Mouse (Mus musculus) neural tube, embryonic 11.5 days (tissue): ENCODE data around the gene Fgfr4. TPM values are rescaled to one million over a fixed set of nuclear protein-coding genes. Genes with fewer than 3 reads are reported as not detected.

ENCODE experiments used
- ATAC-seq: fragments of 200-750 bp; cut with Nextera tagmentation; 2 replicates; pipeline ENCODE4 v1.8.0; 2017; ENCODE audit warnings: moderate number of reproducible peaks, mild to moderate bottlenecking, moderate TSS enrichment, moderate library complexity; ENCODE audit not compliant: insufficient read depth, low FRiP score, low TSS enrichment
- DNase-seq: peaks from one replicate; pipeline ENCODE4 v3.0.0-alpha.2; 2015; ENCODE audit warnings: low spot score
- H3K27ac ChIP-seq: fragments of 300-500 bp; sonication (generic); 2 replicates; pipeline ENCODE4 v1.5.1; 2014; ENCODE audit warnings: low read depth, mild to moderate bottlenecking, low read length
- H3K27me3 ChIP-seq: fragments of 300-500 bp; sonication (generic); 2 replicates; pipeline ENCODE4 v1.6.1; 2014; ENCODE audit warnings: mild to moderate bottlenecking, low read length, mixed read lengths; ENCODE audit not compliant: control insufficient read depth, insufficient read depth
- H3K36me3 ChIP-seq: fragments of 300-500 bp; sonication (generic); 2 replicates; pipeline ENCODE4 v1.6.1; 2014; ENCODE audit warnings: mild to moderate bottlenecking, low read length, moderate library complexity, mixed read lengths; ENCODE audit not compliant: control insufficient read depth, insufficient read depth
- H3K4me1 ChIP-seq: fragments of 300-500 bp; sonication (generic); 2 replicates; pipeline ENCODE4 v1.6.1; 2014; ENCODE audit warnings: low read length, mixed read lengths; ENCODE audit not compliant: control insufficient read depth, insufficient read depth
- H3K4me2 ChIP-seq: fragments of 300-500 bp; sonication (generic); 2 replicates; pipeline ENCODE4 v1.6.1; 2014; ENCODE audit warnings: low read depth, mild to moderate bottlenecking, moderate library complexity
- H3K4me3 ChIP-seq: fragments of 300-500 bp; sonication (generic); 2 replicates; pipeline ENCODE4 v1.5.1; 2014; ENCODE audit warnings: low read depth, low read length
- H3K9ac ChIP-seq: fragments of 300-500 bp; sonication (generic); 2 replicates; pipeline ENCODE4 v1.6.1; 2014; ENCODE audit warnings: mild to moderate bottlenecking, low read length
- H3K9me3 ChIP-seq: fragments of 300-500 bp; sonication (generic); 2 replicates; pipeline ENCODE4 v1.6.1; 2016; ENCODE audit warnings: low read length; ENCODE audit not compliant: control insufficient read depth
- WGBS: fragments of 180-500 bp; shearing (Covaris S2); extraction: QIAGEN DNeasy Blood & Tissue Kit; methylation state at CpG from one replicate; pipeline ENCODE4 v1.1.7; 2014; 5-methylcytosine and 5-hydroxymethylcytosine counted together
- polyA plus RNA-seq: library from polyadenylated mRNA; unstranded; fragments of >200 nt; fragmentation: Nextera tagmentation; extraction: Ambion mirVana; gene quantifications from 2 replicates; pipeline ENCODE4 v1.2.1, GENCODE M21; 2014

The Fgfr4 gene
- polyA plus RNA-seq, 1 experiment from 2014 or later = 3.0 TPM

- H3K36me3 ChIP-seq = peaks cover 3% of the 10 kb centered on the region; the same call in 1 of the 2 replicates
- 85% methylated on average over 2 of the region's 2 CpGs for WGBS
- ATAC-seq = no peak
Measured at GRCm38 (mm10) chr13:55133448-55133847, 19.0 kb upstream of the Fgfr4 start, which contains the start of gene Gm17617. TSS of gene Gm17617 (minus strand) at chr13:55133548.

DNA sequence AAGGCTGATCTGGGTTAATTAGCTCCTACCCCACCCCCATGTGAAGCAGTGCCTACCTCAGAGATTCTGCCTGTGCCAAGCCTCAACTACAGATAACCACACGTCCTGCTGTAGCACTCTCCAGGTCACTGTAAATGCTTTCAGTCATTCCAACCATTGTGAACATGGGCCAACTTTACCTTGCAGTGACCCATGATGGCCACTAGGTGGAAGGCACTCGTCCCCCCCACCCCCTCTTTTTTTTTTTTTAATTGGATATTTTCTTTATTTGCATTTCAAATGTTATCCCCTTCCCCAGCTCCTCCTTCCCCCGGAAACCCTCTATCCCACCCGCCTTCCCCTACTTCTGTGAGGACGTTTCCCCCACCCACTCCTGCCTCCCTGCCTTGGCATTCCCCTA, 17.1 kb upstream of the Fgfr4 start:
- no peak for DNase-seq
- Histone ChIP-seq H3K9ac (no peak overlapping the region), H3K4me3 (no peak overlapping the region), H3K4me2 (no peak overlapping the region), H3K9me3 (no peaks in the 10 kb centered on the region), H3K36me3 (peaks cover 2% of the 10 kb centered on the region; the same call in 1 of the 2 replicates), H3K27ac (no peak overlapping the region), H3K4me1 (no peaks in the 10 kb centered on the region), H3K27me3 (no peaks in the 10 kb centered on the region)
- WGBS = 6% methylated on average over 5 of the region's 5 CpGs
- ATAC-seq = no peak

More at GRCm38 (mm10) chr13:55133448-55133847, 19.0 kb upstream of the Fgfr4 start, which contains the start of gene Gm17617:
- DNase-seq = no peak
- Histone ChIP-seq H3K27ac (no peak within 1 kb of the TSS), H3K27me3 (no peaks in the 10 kb centered on the region), H3K4me2 (no peak within 1 kb of the TSS), H3K9ac (no peak within 1 kb of the TSS), H3K4me1 (no peaks in the 10 kb centered on the region), H3K9me3 (no peaks in the 10 kb centered on the region), H3K4me3 (no peak within 1 kb of the TSS)

DNA sequence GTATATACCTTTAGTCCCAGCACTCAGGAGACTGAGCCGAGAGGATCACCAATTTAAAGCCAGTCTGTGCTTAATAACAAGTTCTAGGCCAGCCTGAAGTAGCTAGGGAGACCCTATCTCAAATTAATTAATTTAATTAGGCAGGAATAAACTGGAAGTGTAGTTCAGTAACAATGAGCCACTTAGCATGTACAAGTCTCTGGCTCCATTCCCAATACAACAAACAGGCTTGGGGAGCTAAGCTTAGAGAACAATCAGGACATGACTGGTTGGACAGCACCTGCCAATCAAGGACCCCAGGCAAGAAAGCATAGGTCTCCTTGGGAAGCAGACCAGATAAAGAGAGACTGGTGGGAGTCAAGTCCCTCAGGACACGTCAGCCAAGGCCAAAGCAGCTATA, 12.2 kb upstream of the Fgfr4 start:
- Histone ChIP-seq H3K4me1 (no peaks in the 10 kb centered on the region), H3K27me3 (no peaks in the 10 kb centered on the region), H3K4me2 (no peak overlapping the region), H3K36me3 (no peaks in the 10 kb centered on the region), H3K9ac (no peak overlapping the region), H3K27ac (no peak overlapping the region), H3K4me3 (no peak overlapping the region), H3K9me3 (no peaks in the 10 kb centered on the region)
- DNase-seq (no peak), ATAC-seq (no peak)
- WGBS = 79% methylated on average over 2 of the region's 2 CpGs

DNA sequence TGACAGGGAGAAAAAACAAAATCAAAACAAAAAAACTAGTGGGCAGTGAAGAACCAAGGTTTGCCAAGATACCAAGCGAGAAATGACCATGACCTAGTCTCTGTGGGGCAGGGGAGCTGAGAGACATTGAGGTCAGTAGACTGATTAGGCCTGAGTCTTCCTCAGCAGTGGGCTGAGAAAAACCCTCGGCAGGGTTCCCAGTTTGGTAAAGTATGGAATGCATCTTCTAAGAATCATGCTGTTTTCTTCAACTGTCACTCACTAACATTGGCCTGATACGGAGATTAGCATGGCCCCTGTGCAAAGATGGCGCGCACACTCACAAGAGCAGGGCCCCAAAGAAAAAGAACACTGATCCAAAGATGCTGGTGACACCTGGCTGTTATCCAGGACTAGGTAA, 1.5 kb downstream of the Fgfr4 start:
- H3K4me3 ChIP-seq = no peak overlapping the region
- peaks cover 7% of the 10 kb centered on the region; the same call in 1 of the 2 replicates for H3K4me1 ChIP-seq
- no peaks in the 10 kb centered on the region for H3K9me3 ChIP-seq
- 89% methylated on average over 5 of the region's 5 CpGs for WGBS
- no peak overlapping the region for H3K27ac ChIP-seq
- no peak overlapping the region for H3K4me2 ChIP-seq
- DNase-seq (no peak), ATAC-seq (no peak)
- no peak overlapping the region for H3K9ac ChIP-seq
- peaks cover 10% of the 10 kb centered on the region; the same call in 1 of the 2 replicates for H3K27me3 ChIP-seq
- H3K36me3 ChIP-seq = no peaks in the 10 kb centered on the region

DNA sequence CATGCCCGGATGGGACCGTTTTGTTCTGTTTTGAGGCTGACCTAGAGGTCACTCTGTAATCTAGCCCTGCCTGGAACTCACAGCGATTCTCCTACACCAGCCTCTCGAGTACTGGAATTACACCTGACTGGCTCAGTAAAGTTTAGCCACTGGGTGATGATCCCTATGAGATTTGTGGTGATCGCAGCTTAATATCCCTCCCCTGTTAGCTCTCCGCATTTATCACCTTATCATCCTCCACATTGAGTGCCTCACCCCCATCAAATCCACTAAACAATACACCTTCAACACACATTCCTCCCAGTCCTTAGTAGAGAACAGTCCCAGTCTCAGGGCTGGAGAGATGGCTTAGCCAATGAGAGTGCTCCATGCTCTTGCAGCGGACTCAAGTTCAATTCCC, 9.9 kb downstream of the Fgfr4 start:
- no peaks in the 10 kb centered on the region for H3K4me1 ChIP-seq
- WGBS = 71% methylated on average over 7 of the region's 7 CpGs
- ATAC-seq = no peak
- no peaks in the 10 kb centered on the region for H3K9me3 ChIP-seq
- no peak overlapping the region for H3K4me2 ChIP-seq
- no peaks in the 10 kb centered on the region for H3K27me3 ChIP-seq
- no peak for DNase-seq
- no peak overlapping the region for H3K4me3 ChIP-seq
- no peak overlapping the region for H3K9ac ChIP-seq
- H3K36me3 ChIP-seq = no peaks in the 10 kb centered on the region
- H3K27ac ChIP-seq = no peak overlapping the region

GRCm38 (mm10) chr13:55163553-55163952, 11.1 kb downstream of the Fgfr4 start:
- 71% methylated on average over 5 of the region's 5 CpGs for WGBS
- Histone ChIP-seq H3K9ac (no peak overlapping the region), H3K36me3 (no peaks in the 10 kb centered on the region), H3K27ac (no peak overlapping the region), H3K9me3 (no peaks in the 10 kb centered on the region), H3K27me3 (no peaks in the 10 kb centered on the region), H3K4me3 (no peak overlapping the region), H3K4me2 (no peak overlapping the region), H3K4me1 (no peaks in the 10 kb centered on the region)
- ATAC-seq = no peak
- no peak for DNase-seq

GRCm38 (mm10) chr13:55165831-55166339, 13.4 kb downstream of the Fgfr4 start:
- no peak overlapping the region for H3K4me2 ChIP-seq
- H3K4me3 ChIP-seq = no peak overlapping the region
- no peaks in the 10 kb centered on the region for H3K4me1 ChIP-seq
- DNase-seq = no peak
- H3K27me3 ChIP-seq = no peaks in the 10 kb centered on the region
- H3K9ac ChIP-seq = no peak overlapping the region
- H3K9me3 ChIP-seq = no peaks in the 10 kb centered on the region
- ATAC-seq = no peak
- no peak overlapping the region for H3K27ac ChIP-seq
- 92% methylated on average over 16 of the region's 16 CpGs for WGBS
- H3K36me3 ChIP-seq = no peaks in the 10 kb centered on the region

DNA sequence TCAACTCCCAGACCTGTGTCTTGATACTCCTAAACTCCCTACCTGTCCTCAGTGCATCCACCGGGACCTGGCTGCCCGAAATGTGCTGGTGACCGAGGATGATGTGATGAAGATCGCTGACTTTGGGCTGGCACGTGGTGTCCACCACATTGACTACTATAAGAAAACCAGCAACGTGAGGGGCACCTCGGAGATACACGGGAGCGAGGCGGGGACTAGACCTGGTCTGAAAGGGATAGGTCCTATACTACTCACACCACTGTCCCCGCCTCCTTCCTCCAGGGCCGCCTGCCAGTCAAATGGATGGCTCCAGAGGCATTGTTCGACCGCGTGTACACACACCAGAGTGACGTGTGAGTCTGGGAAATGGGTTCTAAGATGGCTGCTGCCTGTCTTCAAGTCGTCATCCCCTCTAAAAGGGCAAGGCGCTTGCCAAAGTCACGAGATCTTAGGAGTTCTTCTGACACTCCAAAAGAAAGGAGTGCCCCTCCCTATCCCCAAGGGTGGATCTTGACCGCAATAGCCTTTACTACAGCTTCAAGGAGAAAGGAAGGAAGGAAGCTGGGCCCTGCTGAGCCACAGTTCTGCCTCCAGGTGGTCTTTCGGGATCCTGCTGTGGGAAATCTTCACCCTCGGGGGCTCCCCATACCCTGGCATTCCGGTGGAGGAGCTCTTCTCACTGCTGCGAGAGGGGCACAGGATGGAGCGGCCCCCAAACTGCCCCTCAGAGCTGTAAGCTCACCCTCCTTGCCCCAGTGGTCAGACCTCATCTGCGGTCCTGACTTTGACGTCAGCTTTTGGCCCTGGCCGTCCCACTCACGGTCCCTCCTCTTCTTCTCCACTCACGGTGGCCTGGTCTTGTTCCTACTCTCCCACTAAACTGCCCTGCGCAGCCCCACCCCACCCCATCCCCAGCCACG, 14.6 kb downstream of the Fgfr4 start:
- Histone ChIP-seq H3K9me3 (no peaks in the 10 kb centered on the region), H3K4me3 (no peak overlapping the region), H3K27me3 (no peaks in the 10 kb centered on the region), H3K9ac (no peak overlapping the region), H3K4me1 (peaks cover 7% of the 10 kb centered on the region), H3K4me2 (no peak overlapping the region), H3K36me3 (no peaks in the 10 kb centered on the region), H3K27ac (no peak overlapping the region)
- DNase-seq (no peak), ATAC-seq (no peak)
- 89% methylated on average over 32 of the region's 32 CpGs for WGBS

DNA sequence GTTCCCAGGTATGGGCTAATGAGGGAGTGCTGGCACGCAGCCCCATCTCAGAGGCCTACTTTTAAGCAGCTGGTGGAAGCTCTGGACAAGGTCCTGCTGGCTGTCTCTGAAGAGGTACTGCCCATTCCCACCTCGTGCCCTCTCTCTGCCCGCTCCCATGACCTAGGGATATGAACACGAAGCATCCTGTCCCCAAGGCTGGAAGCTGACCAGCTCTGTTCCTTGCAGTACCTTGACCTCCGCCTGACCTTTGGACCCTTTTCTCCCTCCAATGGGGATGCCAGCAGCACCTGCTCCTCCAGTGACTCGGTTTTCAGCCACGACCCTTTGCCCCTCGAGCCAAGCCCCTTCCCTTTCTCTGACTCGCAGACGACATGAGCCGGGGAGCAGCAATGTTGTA, 15.4 kb downstream of the Fgfr4 start:
- Histone ChIP-seq H3K36me3 (no peaks in the 10 kb centered on the region), H3K9ac (no peak overlapping the region), H3K4me2 (no peak overlapping the region), H3K4me3 (no peak overlapping the region), H3K4me1 (peaks cover 11% of the 10 kb centered on the region), H3K27ac (no peak overlapping the region), H3K27me3 (0 out of 2 replicates have a peak, but pooled peaks cover 2% of the 10 kb centered on the region), H3K9me3 (no peaks in the 10 kb centered on the region)
- ATAC-seq (no peak), DNase-seq (no peak)
- 84% methylated on average over 11 of the region's 11 CpGs for WGBS
